In genomic region chr7:24546068-24546614, GRCm38 (mm10) we compare ENCODE assay signal across 8 mouse cellular contexts. TPM values are rescaled to one million over a fixed set of nuclear protein-coding genes. Genes with fewer than 3 reads are reported as not detected.
DNase-seq lines count a peak whose midpoint lies in the region; ATAC-seq and TF ChIP-seq lines count a peak whose summit lies in the region.

Gene Pinlyp (minus strand): TSS chr7:24546118.
Gene Xrcc1 (plus strand): TSS chr7:24546289.

- no peak for ATAC-seq in heart, embryonic 13.5 days (ENCODE audit: extremely low read depth, insufficient number of reproducible peaks, low FRiP score, low TSS enrichment)
- ATAC-seq in heart, embryonic 16.5 days (replicated peaks; ENCODE audit: extremely low read depth, insufficient read depth, low FRiP score), result no peak
- ATAC-seq in liver, embryonic 13.5 days (ENCODE audit: low read depth), result no peak
- no peak for ATAC-seq in stomach, embryonic 15.5 days (ENCODE audit: insufficient read depth, low FRiP score, low read depth)

- peak within 1 kb of the TSS; percentile 73 for H3K4me3 ChIP-seq in heart, embryonic 13.5 days
- peak within 1 kb of the TSS; percentile 84 to 93 for H3K4me3 ChIP-seq in MEL (ENCODE audit: control insufficient read depth in 1 of 2, insufficient read depth in 1 of 2, low read depth in 2 of 2, low read length in 2 of 2)
- peak within 1 kb of the TSS; percentile 89 for H3K4me3 ChIP-seq in heart, embryonic 16.5 days (ENCODE audit: low read length)
- H3K4me3 ChIP-seq in liver, embryonic 13.5 days (replicated peaks), result peak within 1 kb of the TSS; percentile 83
- peak within 1 kb of the TSS; percentile 90 for H3K4me3 ChIP-seq in stomach, embryonic 15.5 days (replicated peaks)

- WGBS in heart, embryonic 13.5 days, result 26% methylated on average over 13 of the region's 13 CpGs
- WGBS in heart, embryonic 16.5 days, result 38% methylated on average over 13 of the region's 13 CpGs
- 43% methylated on average over 13 of the region's 13 CpGs for WGBS in liver, embryonic 13.5 days (ENCODE audit: insufficient replicate concordance)
- 29% methylated on average over 13 of the region's 13 CpGs for WGBS in stomach, embryonic 15.5 days

- no peaks in the 10 kb centered on the region for H3K27me3 ChIP-seq in heart, embryonic 13.5 days (replicated peaks)
- H3K27me3 ChIP-seq in MEL (ENCODE audit: control insufficient read depth in 1 of 2, insufficient read depth in 2 of 2, low read length in 2 of 2), result no peaks in the 10 kb centered on the region
- no peaks in the 10 kb centered on the region for H3K27me3 ChIP-seq in heart, embryonic 16.5 days (ENCODE audit: control insufficient read depth, insufficient read depth, low read length)
- no peaks in the 10 kb centered on the region for H3K27me3 ChIP-seq in liver, embryonic 13.5 days
- no peaks in the 10 kb centered on the region for H3K27me3 ChIP-seq in stomach, embryonic 15.5 days (replicated peaks)

- peak within 1 kb of the TSS; percentile 89 for H3K9ac ChIP-seq in heart, embryonic 13.5 days
- peak within 1 kb of the TSS; percentile 96 for H3K9ac ChIP-seq in MEL (ENCODE audit: control insufficient read depth, low read depth, low read length, poor library complexity, severe bottlenecking)
- H3K9ac ChIP-seq in heart, embryonic 16.5 days (ENCODE audit: low read length), result peak within 1 kb of the TSS; percentile 94
- H3K9ac ChIP-seq in liver, embryonic 13.5 days, result peak within 1 kb of the TSS; percentile 87
- H3K9ac ChIP-seq in stomach, embryonic 15.5 days, result peak within 1 kb of the TSS; percentile 83

- H3K27ac ChIP-seq in heart, embryonic 13.5 days (replicated peaks), result peak within 1 kb of the TSS; percentile 80
- H3K27ac ChIP-seq in MEL (ENCODE audit: control insufficient read depth, low read depth, low read length), result peak within 1 kb of the TSS; percentile 65
- peak within 1 kb of the TSS; percentile 72 for H3K27ac ChIP-seq in heart, embryonic 16.5 days (ENCODE audit: low read length)
- H3K27ac ChIP-seq in liver, embryonic 13.5 days, result peak within 1 kb of the TSS; percentile 68
- H3K27ac ChIP-seq in stomach, embryonic 15.5 days, result peak within 1 kb of the TSS; percentile 83

- no peak for TF ChIP-seq EP300 in MEL (IDR thresholded peaks at IDR 0.05; ENCODE audit: low read depth in 1 of 2, low read length in 2 of 2)

- H3K9me3 ChIP-seq in heart, embryonic 13.5 days, result no peaks in the 10 kb centered on the region
- no peaks in the 10 kb centered on the region for H3K9me3 ChIP-seq in MEL (replicated peaks; ENCODE audit: insufficient read depth, low read length)
- H3K9me3 ChIP-seq in heart, embryonic 16.5 days (replicated peaks; ENCODE audit: control insufficient read depth, low read length), result peaks cover 3% of the 10 kb centered on the region; the same call in 1 of the 2 replicates
- H3K9me3 ChIP-seq in liver, embryonic 13.5 days (replicated peaks), result 0 out of 2 replicates have a peak, but pooled peaks cover 4% of the 10 kb centered on the region
- H3K9me3 ChIP-seq in stomach, embryonic 15.5 days, result no peaks in the 10 kb centered on the region

- intact Hi-C loops in heart, postnatal 14 days (cut with DNase I), result loop anchor here (5.0 kb wide), 1 partner anchor 46 kb away; no protein-coding TSS in a partner anchor

- 0 out of 4 replicates have a peak, but pooled peaks of 1 of the 2 experiments have one; percentile 13 for TF ChIP-seq POLR2A in MEL (IDR thresholded peaks at IDR 0.05; ENCODE audit: control insufficient read depth in 1 of 2, insufficient read depth in 1 of 2, low read depth in 1 of 2, low read length in 2 of 2, poor library complexity in 1 of 2)

- DNase-seq in heart, postnatal 14 days, result no peak
- DNase-seq in MEL (ENCODE audit: low read depth, low spot score), result no peak
- DNase-seq in liver, embryonic 13.5 days, result no peak
- DNase-seq in gastrocnemius, adult 18-20 months (ENCODE audit: low spot score), result no peak
- DNase-seq in right cerebral cortex, postnatal 10 days (ENCODE audit: low spot score in 2 of 2), result no peak

- no peak for TF ChIP-seq CTCF in MEL (IDR thresholded peaks at IDR 0.05 in 2 of 3, conservative IDR thresholded peaks at IDR 0.05 in 1 of 3; ENCODE audit: control insufficient read depth in 1 of 3, insufficient read depth in 1 of 3, low read depth in 2 of 3, low read length in 3 of 3, poor library complexity in 1 of 3, severe bottlenecking in 1 of 3)

- H3K4me2 ChIP-seq in heart, embryonic 13.5 days, result peak within 1 kb of the TSS; percentile 79
- peak within 1 kb of the TSS; percentile 79 for H3K4me2 ChIP-seq in heart, embryonic 16.5 days (ENCODE audit: low read depth, low read length)
- H3K4me2 ChIP-seq in liver, embryonic 13.5 days, result peak within 1 kb of the TSS; percentile 78
- peak within 1 kb of the TSS; percentile 72 for H3K4me2 ChIP-seq in stomach, embryonic 15.5 days

- no peak for TF ChIP-seq RAD21 in MEL (IDR thresholded peaks at IDR 0.05; ENCODE audit: low read depth, low read length)

- peaks cover 32% of the 10 kb centered on the region for H3K36me3 ChIP-seq in heart, embryonic 13.5 days
- H3K36me3 ChIP-seq in MEL (ENCODE audit: control insufficient read depth in 1 of 2, insufficient read depth in 2 of 2, low read length in 2 of 2), result no peaks in the 10 kb centered on the region; a peak in 1 of 4 replicates
- peaks cover 10% of the 10 kb centered on the region; the same call in 1 of the 2 replicates for H3K36me3 ChIP-seq in heart, embryonic 16.5 days (ENCODE audit: control insufficient read depth, insufficient read depth)
- H3K36me3 ChIP-seq in liver, embryonic 13.5 days, result peaks cover 22% of the 10 kb centered on the region
- H3K36me3 ChIP-seq in stomach, embryonic 15.5 days, result peaks cover 8% of the 10 kb centered on the region; the same call in 1 of the 2 replicates

- H3K79me2 ChIP-seq in MEL (ENCODE audit: control insufficient read depth, insufficient read depth, low read length, poor library complexity), result peaks cover 9% of the 10 kb centered on the region

- peaks cover 15% of the 10 kb centered on the region for H3K4me1 ChIP-seq in heart, embryonic 13.5 days
- H3K4me1 ChIP-seq in MEL (ENCODE audit: control insufficient read depth in 1 of 2, insufficient read depth in 2 of 2, low read length in 2 of 2), result peaks cover 0 to 9% of the 10 kb centered on the region in 2 experiments; a peak in 2 of 4 replicates
- peaks cover 13% of the 10 kb centered on the region for H3K4me1 ChIP-seq in heart, embryonic 16.5 days (ENCODE audit: control insufficient read depth, insufficient read depth, low read length)
- peaks cover 24% of the 10 kb centered on the region for H3K4me1 ChIP-seq in liver, embryonic 13.5 days (replicated peaks)
- H3K4me1 ChIP-seq in stomach, embryonic 15.5 days, result peaks cover 10% of the 10 kb centered on the region

TF ChIP-seq in MEL, 35 proteins besides CTCF, POLR2A, EP300 and RAD21:
- TF ChIP-seq UBTF (IDR thresholded peaks at IDR 0.05; ENCODE audit: borderline replicate concordance, insufficient read depth, low read depth, low read length) (no peak), SIN3A (IDR thresholded peaks at IDR 0.05; ENCODE audit: low read length) (no peak), JUND (IDR thresholded peaks at IDR 0.05; ENCODE audit: low read depth, low read length) (no peak), HCFC1 (IDR thresholded peaks at IDR 0.05; ENCODE audit: low read depth, low read length) (no peak), TBP (IDR thresholded peaks at IDR 0.05; ENCODE audit: low read depth, low read length) (no peak), SMC3 (IDR thresholded peaks at IDR 0.05; ENCODE audit: low read depth, low read length) (no peak), ELF1 (IDR thresholded peaks at IDR 0.05; ENCODE audit: low read depth, low read length) (no peak), ZMIZ1 (IDR thresholded peaks at IDR 0.05; ENCODE audit: low read depth, low read length) (no peak), TCF12 (IDR thresholded peaks at IDR 0.05; ENCODE audit: low read depth, low read length) (no peak), NELFE (IDR thresholded peaks at IDR 0.05; ENCODE audit: low read depth, low read length) (no peak), GATA1 (IDR thresholded peaks at IDR 0.05; ENCODE audit: low read depth, low read length) (no peak), POLR2AphosphoS2 (IDR thresholded peaks at IDR 0.05; ENCODE audit: low read length) (no peak), MAZ (IDR thresholded peaks at IDR 0.05; ENCODE audit: low read depth, low read length) (no peak)

RNA-seq across cellular contexts. Expression of gene Pinlyp, which starts in this region (rescaled TPM):
- polyA plus RNA-seq in heart, embryonic 13.5 days (2015; fragmentation: Nextera tagmentation; extraction: Ambion mirVana), result not detected in 2 replicates
- total RNA-seq in heart, postnatal 14 days (2021), result not detected
- total RNA-seq in MEL (2012; rRNA removed), result not detected in 2 replicates
- polyA plus RNA-seq in MEL (2012; ENCODE audit: insufficient read depth in 1 of 2, insufficient read length in 2 of 2, low read depth in 1 of 2, low replicate concordance in 2 of 2, missing spikeins in 1 of 2), result not detected
- polyA plus RNA-seq in heart, embryonic 16.5 days (2015; fragmentation: Nextera tagmentation; extraction: Ambion mirVana), result 0.17 TPM in 2 replicates
- polyA plus RNA-seq in liver, embryonic 13.5 days (2015; fragmentation: Nextera tagmentation; extraction: Ambion mirVana), result not detected in 2 replicates
- 1.9 and 6.8 TPM in 2 replicates for polyA plus RNA-seq in stomach, embryonic 15.5 days (2015; fragmentation: Nextera tagmentation; extraction: Ambion mirVana)
- not detected for total RNA-seq in gastrocnemius, adult 18-20 months (2021)

RNA-seq across cellular contexts. Expression of gene Xrcc1, which starts in this region (rescaled TPM):
- polyA plus RNA-seq in heart, embryonic 13.5 days (2015; fragmentation: Nextera tagmentation; extraction: Ambion mirVana), result 72.9 and 77.8 TPM in 2 replicates
- total RNA-seq in heart, postnatal 14 days (2021), result 10 to 100 TPM; 23.8 to 26.3 TPM
- 84.4 and 97.4 TPM in 2 replicates for total RNA-seq in MEL (2012; rRNA removed)
- 100 to 1,000 TPM; 101 to 574 TPM for polyA plus RNA-seq in MEL (2012; ENCODE audit: insufficient read depth in 1 of 2, insufficient read length in 2 of 2, low read depth in 1 of 2, low replicate concordance in 2 of 2, missing spikeins in 1 of 2)
- polyA plus RNA-seq in heart, embryonic 16.5 days (2015; fragmentation: Nextera tagmentation; extraction: Ambion mirVana), result 79.7 and 91.5 TPM in 2 replicates
- polyA plus RNA-seq in liver, embryonic 13.5 days (2015; fragmentation: Nextera tagmentation; extraction: Ambion mirVana), result 48.3 and 51.6 TPM in 2 replicates
- 96.1 and 100.0 TPM in 2 replicates for polyA plus RNA-seq in stomach, embryonic 15.5 days (2015; fragmentation: Nextera tagmentation; extraction: Ambion mirVana)
- 10 to 100 TPM; 16.5 to 20.1 TPM for total RNA-seq in gastrocnemius, adult 18-20 months (2021)
